Mouse (Mus musculus): ENCODE measurements around the gene Uroc1.
A peak's percentile ranks its signal among the peaks of the same experiment; 100 is the strongest.

Uroc1 gene

DNA sequence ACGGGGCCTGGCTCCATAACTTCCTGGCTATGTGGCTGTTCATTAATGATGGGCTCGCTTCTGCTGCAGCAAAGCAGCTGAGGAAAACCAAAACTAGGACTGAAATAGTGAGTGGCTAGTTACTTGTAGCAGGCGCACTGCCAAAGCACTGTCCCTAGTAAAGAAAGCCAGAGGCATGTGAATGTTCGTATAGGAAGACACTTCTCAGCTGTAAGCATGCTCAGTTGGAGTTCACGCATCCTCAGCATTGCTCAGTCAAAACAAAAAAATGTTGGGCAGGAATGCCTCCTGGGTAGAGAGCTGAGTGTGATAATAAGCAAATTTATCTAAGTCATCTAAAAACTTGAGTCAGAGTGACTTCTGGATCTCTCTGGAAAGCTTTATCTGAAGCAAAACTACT is 25.1 kb downstream of the Uroc1 start:
- DNase-seq (ENCODE audit: low spot score) = no peak

DNA sequence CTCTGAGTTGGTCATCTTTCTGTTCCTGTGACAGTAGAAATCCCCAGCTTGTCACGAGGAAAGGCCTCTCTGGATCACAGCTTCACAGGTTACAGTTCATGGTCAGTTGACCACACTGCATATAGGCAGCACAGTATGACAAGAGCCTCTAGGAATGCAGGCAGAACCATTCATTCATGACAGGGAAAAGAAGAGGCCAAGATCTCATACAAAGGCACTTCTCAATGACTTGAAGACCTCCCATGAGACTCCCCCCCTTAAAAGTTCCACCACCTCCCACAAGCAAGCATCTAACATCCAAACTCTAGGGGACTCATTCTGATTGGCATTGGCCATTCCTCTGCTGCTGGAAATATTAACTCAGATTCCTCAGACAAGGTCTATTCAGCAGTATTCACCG is 26.4 kb downstream of the Uroc1 start:
- no peak for DNase-seq (ENCODE audit: low spot score)

DNA sequence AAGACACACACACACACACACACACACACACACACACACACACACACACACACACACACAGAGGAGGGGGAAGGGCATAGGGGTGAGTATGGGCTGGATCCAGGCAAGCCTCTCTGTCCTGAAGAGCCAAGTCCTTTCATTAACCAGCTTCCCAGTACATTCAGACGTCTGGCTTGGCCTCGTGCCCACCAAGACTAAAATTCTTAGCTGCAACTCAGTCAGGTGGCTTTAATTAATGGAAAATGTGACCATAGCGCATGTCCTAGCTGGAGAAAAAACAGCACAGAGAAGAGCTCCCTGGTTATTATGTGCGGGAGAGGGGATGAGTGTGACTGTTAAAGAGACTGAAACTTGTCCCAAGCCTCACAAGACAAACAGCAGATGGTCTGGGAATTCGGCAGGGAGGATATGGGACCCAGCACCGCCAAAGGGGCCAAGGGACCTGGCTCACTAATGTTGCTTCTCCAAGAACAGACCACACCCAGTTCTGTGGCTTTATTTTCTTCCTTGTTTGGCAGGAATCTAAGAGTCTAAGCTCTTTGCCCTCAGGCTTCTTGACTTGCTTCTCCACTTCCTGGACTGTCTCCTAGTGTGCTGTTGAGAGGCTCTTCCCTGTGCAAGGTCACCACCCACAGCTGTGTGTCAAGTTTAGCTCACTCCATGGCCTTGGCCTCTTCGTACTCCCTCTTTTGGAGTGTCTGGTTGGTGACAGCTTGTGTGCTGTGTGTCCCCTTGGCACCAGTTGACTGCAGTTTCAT is 27.1 kb downstream of the Uroc1 start:
- no peak for DNase-seq (ENCODE audit: low spot score)

DNA sequence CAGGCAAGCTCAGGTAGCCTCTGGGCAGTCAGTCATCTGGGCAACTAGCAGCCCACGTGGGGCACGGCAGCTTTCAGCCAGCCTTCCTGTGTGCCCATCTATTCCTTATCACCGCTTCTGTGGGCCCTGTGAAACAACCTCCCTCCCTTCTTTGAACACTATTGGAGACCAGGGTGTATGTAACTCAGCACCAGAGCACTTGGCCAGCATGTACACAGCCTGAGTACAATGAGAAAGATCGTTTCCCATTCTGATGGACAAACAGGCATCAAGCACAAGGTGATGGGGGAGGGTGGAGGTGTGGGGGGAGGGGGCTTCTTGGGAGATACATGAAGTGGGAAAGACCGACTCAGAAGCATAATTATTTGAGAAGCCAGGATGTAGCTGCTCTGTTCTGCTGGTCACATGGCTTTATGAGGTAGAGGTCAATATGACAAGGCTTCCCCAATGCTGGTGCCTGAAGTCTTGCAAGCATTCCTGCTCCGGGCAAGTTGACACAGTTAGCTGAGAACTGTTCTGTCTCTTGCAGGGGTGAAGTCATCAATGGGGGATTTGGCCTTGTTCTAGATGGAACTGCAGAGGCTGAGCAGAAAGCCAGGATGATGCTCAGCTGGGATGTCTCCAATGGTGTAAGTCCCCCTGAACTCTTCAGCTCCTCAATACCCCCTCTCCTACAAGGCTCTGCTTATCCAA is 28.0 kb downstream of the Uroc1 start:
- no peak for DNase-seq (ENCODE audit: low spot score)

DNA sequence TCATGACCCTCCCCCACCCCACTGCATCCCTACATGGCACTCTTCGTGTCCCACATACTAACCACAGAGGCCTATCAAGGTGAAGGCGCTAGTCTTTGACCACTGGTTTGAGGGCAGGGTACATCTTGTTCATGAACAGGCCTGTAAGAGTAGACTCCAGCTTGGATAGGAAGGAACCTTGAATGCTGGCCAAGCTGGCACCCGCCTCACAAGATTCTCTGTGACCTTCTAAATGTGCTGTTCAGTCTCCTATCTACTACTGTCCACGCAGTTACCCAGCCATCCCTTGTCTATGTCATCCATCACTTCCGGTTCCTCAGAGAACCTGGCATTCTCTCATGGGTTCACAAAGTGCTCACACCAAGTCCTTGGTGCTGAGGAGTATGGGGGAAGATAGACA is 30.2 kb downstream of the Uroc1 start:
- DNase-seq (ENCODE audit: low spot score) = no peak

DNA sequence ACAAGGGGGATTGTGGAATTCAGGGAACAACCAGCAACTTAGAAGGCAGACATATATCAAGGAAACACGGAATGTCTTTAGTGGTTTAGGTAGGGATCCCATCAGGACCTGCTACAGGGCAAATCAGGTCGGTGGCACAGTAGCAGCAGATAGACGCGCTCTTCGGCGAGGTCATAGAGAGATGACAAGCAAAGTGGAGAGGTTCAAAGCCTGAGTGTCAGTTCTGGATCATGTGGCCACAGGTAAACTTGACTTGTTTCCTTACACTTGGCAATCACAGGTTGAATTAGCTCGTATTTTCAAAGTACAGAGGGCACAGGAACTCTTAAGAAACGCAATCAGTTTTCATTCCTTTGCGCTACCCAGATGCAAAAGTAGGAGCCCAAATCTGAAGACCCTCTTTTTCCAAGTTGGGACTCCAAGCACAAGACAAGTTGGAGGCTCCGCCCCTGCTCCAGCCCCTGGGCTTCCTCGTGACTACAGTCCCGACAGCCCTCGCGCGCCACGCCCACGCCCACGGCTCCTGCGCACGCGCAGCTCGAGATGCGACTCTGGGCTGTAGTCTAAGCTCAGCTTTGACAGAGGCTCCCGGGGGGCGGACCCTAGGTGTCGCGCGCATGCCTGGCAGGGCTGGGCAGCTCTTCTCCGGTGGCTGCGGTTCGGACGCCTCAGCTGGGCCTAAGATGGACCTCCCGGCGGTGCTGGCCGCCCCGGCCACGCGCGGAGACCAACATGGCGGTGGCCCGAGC is 36.1 kb downstream of the Uroc1 start, which contains the start of gene Zxdc:
Zxdc (plus strand) TSS at position 517 of the 749 bp plus-strand sequence.
- DNase-seq (ENCODE audit: low spot score) = peak; percentile 98

DNA sequence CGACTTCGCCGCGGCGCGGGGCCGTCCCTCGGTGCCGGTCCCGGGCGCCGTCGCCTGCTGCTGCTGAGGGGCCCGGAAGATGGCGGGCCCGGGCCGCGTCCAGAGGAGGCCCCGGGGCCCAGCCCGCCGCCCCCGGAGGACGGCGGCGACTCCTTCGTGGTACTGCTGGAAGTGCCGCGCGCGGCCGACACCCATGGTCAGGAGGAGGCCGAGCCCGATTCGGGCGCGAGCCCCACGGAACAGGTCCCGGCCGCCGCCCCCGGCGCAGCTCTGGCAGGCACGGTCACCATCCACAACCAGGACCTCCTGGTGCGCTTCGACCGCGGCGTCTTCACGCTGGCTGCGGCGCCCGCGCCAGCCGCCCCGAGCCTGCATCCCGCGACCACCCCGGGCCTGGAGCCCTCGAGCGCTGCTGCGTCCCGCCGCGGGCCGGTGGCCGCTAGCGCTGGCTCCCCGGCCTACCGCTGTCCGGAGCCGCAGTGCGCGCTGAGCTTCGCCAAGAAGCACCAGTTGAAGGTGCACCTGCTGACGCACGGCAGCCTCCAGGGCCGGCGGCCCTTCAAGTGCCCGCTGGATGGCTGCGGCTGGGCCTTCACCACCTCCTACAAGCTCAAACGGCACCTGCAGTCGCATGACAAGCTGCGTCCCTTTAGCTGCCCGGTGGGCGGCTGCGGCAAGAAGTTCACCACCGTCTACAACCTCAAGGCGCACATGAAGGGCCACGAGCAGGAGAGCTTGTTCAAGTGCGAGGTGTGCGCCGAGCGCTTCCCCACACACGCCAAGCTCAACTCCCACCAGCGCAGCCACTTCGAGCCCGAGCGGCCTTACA is 36.9 kb downstream of the Uroc1 start:
- DNase-seq (ENCODE audit: low spot score) = no peak

DNA sequence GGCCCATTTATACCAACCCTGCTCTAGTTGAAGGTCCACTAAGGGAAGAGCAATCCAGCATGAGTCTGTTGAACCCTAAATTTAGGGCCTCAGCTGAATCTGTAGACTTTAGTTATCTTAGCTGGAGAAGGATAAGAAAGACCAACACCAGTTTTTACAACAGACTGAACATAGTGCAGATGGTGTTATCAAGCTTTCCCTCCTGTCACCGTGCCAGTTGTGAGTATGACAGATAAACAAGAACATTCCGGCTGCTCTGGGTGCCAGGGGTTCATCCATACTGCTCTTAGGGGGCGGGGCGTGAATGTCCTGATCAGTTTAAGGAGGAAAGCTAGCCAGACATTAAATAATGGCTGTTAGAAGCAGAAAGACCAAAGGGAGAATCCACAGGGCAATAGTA is 41.6 kb downstream of the Uroc1 start:
- no peak for DNase-seq (ENCODE audit: low spot score)

DNA sequence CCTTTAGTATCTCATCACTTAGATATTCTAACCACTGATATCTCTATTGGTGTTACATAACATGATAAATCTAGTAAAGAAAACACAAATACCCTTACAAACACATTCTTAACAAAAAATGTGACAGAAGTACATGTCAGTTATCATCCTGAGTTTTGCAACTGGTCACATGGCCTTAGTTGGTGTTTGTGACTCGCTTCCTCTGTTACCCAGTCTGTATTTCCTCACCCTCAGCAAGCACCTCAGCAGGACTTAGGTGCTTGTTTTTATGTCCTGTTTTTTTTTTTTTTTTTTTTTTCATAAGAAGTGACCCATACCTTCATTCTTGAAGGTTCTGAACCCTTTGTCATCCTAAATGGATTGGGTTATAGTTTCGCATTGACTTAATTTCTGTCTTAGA is 44.6 kb downstream of the Uroc1 start:
- no peak for DNase-seq (ENCODE audit: low spot score)

DNA sequence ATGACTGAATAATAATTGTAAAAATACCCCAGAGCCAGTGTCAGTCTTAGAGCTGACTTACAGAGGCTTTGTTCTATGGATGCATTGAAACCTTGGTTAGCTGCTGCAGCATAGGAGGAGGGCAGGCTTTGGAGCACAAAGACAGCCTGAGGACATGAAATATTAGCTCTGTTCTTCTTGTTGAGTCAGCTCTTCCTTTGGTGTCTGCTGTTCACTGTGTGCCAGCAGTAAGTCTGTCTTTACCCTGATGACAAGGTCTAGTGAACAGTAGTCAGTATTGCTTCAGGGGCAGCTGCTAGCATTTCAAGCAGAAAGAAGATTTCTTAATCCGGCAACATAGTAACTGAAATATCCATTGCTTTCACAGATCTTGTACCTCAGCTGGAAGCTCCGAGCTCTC is 48.4 kb downstream of the Uroc1 start:
- DNase-seq (ENCODE audit: low spot score) = no peak

DNA sequence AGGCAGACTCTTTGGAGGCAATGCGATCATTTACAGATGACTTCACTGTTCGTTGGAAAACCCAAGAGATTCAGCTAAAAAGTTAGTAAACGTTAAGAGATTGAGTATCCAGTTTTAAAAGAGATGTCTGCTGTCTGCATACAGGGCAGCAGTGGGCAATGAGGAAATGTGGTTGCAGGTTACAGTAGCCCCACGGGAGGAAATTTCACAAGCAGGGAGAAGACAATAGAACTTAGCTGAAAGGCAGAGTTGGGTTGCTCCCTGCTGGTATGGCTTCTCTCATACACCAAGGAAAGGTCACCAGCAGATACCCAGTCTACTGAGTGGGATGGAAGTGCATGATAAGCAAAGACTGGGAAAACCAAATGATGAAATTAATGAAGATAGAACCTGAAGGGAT is 57.5 kb downstream of the Uroc1 start:
- DNase-seq (ENCODE audit: low spot score) = no peak

DNA sequence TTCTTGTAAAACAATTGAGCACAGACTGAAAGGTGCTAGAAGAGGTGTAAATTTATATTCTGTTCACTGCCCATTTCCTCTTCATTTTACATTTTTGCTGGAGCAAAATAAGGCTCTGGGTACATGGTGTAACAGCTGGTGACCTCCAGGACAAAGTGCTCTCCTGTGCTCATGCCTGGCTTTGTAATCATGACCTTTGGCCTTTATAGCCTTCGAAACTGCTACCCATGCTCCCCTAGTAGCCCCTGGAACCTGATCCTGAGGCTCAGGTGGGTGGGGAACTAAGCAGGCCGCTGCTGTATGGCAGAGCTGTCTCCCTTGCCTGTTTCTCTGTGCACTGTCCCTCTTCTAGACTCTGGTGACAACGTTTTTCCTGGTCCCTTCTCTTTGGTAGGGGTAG is 60.9 kb downstream of the Uroc1 start:
- DNase-seq (ENCODE audit: low spot score) = no peak

DNA sequence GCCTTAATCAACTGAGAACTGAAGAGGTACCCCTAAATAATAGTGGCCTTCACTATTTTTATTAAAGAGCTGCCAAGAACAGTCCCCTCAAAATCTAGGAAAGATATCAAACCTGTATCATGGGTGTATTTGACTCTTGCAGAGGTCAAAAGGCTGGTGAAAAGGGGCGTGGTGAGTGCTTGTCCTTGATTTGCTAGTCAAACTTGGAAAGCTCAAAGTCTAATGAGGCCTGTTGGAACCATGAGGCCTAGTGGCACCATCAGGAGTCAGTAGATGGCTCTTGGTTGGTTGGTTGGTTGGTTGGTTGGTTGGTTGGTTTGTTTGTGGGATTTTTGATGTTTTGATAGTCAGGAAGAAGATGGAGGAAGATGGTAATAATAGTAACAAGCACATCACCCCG is 62.7 kb downstream of the Uroc1 start:
- no peak for DNase-seq (ENCODE audit: low spot score)

DNA sequence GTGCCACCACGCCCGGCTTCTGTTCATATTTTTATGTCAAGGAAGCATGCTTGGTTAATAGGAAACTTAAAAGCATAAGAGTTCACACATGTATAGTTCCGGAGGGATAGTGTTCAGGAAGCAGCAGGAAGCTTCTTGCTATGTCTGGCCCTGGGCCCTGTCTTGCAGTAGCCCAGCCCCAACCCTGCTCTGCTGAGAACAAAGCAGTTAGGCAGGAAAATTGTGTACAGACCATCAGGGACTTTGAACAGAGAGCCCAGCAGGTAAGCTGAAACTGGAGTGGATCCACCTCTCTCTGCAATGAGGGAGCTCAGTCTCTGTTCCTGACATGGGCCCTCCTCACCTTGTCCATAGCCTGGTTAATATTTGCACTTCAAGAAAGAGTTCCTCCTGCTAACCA is 64.2 kb downstream of the Uroc1 start:
- DNase-seq (ENCODE audit: low spot score) = no peak

DNA sequence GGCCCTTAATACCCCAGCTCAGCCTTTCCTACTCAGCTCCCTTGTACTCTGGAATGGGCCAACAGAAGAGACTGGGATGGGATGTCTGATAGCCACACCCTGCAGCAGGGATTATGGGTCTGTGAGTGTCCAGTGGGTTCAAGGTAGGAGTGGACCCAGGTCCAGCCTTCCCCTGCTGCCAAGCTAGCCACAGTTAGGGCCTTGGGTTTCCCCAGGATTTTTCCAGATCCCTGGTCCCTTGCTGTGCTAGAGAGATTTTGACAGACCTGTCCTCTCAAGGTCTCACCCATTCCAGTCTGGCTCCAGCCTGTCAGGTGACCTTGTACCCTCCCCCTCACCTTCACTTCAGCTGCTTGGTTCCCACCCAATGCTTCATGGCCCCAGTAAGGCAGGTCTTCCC is 75.5 kb downstream of the Uroc1 start:
- no peak for DNase-seq (ENCODE audit: low spot score)

DNA sequence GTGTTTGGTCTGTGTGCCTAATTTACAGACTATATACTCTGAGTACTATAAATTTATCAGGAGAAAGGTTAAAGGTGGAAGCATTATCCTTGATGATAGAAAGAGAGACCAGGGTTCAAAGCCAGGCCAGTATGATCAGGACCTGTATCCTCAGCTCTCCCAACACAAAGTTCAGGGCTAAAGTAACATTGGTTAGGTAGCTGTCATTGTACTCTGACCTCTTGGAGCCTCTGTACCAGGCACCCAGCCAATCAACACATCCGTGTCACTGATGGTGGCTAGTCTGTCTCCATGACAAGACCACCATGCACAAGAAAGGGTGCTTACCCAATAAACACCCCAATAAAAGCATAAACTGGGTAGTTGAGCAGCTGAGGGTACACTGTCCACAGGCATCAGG is 77.9 kb downstream of the Uroc1 start:
- DNase-seq (ENCODE audit: low spot score) = no peak

DNA sequence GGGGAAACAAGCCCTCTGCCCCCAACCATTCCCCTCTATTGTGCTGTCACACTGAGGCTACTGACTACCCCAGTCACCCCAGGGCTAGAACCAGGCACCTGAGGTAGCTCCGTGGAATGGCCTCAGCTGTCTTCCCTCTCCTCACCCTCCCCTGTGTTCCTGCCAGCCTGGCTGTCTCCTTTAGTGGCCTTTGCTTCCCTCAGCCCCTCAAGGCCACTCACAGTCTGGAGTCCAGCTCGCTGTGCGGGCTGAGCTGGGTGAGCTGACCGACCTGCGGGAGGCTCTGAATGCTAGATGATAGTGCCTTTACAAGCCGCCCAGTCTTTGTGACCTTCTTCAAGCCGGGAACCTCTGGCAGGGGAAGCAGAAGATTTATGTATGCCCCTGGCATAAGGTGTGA is 78.8 kb downstream of the Uroc1 start:
- no peak for DNase-seq (ENCODE audit: low spot score)

Measured in layer of hippocampus, adult 9-10 months (tissue).